Mouse (Mus musculus): ENCODE measurements around the gene Ptprr.

The Ptprr gene

DNA sequence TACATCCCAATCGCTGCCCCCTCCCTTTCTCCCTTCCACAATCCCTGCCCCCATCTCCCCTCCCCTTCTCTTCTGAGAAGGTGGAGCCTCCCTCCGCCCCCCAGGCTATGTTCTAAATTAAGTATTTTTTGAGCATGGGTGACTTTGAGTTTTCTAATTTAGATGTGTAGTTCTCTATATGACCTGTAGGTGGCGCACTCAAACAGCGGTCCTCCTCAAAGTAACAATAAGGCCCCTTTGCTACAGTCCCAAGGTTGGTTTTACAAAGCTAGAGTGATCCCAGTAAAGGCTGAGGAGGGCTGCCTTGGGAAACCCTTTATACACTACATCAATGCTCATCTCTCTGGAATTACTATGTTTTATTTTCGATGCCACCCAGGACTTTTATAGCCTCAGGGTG, 181.0 kb downstream of the Ptprr start:
- no peak for DNase-seq

DNA sequence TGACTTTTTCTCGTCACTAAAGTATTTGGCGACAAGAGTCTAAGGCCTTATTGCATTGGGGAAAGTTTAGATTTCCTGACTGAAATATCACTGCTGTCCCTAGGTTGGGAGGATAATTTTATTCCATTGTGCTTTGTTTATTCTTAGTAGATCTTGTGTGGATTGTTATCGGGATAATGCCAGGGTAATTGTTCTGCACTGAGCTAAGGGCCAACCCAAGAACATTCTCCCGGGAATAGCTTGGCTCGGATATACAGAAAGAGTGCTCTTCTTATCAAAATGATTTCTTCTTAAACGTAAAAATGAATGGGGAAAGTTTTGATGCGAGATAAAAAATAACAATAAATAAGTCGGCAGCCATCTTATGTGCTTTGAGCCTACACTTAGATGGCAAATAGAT, 183.5 kb downstream of the Ptprr start:
- no peak for DNase-seq

DNA sequence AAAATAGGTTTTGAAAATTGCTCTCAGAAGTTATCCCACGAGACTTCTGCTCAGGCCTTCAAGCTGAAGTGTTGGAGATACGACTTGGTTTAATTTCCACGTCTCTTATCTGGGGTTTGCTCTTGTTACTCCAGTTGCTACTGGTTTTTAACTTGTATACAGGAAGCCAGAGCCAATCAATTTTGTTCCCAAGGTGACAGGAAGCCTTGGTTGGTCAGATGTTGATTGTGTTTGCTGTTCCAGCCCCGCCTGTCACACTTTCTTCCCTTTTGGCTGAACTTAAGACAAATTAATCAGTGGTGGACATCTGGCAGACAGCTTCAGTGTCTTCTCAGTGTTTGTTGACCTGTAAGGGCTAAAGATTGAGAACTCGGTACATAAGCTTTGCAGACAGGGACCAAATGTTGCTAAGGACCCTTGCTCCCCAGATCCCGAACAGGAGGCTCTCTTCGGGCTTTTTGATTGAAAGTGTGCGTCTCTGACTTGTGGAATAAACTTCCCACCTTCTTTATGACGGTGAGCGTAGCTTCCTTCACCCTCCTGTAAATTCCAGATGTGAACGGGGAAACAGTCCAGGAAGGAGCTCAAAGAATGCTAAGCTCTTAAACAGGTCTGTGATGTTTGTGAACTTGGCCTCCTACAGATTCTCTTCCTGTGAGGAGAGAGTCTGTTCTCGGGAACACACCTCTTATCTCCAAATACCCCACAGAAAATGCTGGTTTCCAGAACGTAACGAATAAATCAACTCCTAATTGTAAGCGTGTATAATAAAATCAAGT, 187.8 kb downstream of the Ptprr start:
- DNase-seq = peak; percentile 45

- no peak for DNase-seq
Measured at GRCm38 (mm10) chr10:116206449-116206848, 188.4 kb downstream of the Ptprr start.

DNA sequence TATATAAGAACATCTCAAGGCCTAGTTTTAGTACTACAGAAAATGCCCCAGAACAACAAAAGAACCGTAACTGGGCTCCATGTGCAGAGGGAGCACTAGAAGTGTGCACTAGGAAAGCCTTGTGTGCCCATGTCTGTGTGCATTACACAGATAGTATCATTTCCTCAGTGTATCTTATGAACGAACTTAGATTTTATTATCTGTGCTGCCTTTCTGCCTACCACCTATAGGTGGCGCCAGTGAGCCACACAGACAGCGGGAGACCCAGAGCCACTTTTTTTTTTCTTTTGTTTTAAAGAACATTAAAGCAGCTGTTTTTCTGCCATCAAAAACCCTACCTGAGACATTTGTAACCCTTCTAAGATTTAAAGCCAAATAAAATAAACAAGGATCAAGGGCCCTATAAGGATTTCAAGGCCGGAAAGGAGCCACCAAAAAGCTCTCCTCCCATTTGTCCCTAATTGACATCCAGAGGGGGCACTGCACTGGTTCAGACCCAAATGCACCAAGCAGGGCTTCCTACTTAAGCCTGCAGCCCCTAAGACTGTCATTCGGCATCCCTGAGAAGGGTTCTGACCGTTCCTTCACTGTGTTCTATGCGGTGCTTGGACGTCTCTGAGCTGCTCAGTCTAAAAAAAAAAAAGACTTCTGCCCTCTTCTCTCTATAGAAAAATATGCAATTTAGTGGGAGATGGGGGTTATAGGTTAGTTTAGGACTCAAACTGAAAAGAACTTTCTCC, 190.1 kb downstream of the Ptprr start:
- peak; percentile 62 for DNase-seq

DNA sequence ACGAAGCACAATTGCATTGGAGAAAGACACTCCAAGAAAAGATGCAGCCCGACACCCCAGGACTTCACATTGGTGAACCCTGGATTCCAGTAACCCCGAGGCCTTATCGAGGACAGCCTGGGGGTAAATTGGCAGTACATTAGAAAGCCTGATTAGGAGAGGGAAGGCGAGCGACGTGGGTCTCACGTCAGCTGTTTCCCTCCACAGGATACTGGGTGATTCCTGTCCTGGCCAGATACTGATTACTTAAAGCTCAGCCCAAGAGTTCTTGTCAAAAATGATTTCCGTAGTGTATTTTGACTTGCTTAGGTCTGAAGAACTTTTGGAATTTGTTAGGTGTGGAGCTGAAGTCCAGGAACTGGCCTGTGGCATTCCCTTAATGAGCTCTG, 190.7 kb downstream of the Ptprr start:
- DNase-seq = peak; percentile 43

DNA sequence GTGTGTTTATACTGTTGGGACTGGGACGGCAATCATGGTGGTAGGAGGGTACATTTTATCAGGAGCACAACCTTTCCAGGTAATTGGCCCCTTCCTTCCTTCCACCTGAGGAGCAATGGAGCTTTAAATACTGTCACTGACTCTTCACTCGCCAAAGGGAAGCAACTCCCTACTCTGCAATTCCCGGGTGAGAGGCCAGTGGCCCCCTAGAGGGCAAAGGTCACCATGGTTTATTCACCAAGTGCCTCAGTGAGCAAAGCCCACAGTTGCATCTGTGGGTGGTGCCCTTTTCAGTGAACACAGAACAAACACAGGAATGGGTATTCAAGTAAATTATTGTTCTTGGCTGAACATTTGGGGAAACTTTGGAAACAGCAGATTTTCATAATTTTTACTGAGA, 194.1 kb downstream of the Ptprr start:
- DNase-seq = no peak

DNA sequence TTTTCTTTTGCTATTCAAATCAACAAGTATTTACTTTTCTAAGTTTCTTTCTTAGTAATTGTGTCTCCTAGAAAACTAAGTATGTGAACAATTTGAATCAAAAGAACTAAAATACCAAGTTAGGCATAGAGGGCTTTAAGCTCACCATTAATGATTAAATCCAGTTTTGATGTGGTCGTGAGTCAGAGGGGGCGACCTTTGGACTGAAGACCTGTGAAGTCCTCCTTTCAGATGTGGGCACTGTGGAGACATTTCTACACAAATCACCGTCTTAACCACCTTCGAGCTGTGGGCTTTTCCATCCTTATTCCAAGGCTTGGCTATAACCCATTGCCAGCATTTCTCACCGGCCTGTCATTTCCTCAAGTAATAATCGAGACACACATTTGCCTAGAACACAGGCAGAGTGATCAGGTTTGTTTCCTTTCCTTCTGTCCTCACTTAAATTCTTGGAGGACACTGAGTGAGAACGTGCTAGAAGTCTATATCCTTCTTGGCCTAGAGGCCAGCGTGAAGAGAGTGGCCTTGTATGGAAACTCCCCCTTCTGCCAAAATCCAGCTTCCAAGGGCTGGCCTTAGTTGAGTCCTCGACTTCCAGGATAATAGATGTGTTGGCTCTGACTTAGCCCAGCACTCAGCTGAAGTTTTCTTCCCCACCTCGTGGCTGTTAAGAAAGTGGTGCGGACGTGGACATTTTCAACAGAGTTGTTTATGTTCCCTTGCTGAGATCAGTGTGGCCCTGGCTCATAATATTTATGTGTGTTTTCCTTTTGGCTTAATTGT, 202.5 kb downstream of the Ptprr start:
- peak; percentile 62 for DNase-seq

GRCm38 (mm10) chr10:116235299-116235698, 217.3 kb downstream of the Ptprr start:
- no peak for DNase-seq

GRCm38 (mm10) chr10:116242200-116242599, 224.2 kb downstream of the Ptprr start:
- no peak for DNase-seq

DNA sequence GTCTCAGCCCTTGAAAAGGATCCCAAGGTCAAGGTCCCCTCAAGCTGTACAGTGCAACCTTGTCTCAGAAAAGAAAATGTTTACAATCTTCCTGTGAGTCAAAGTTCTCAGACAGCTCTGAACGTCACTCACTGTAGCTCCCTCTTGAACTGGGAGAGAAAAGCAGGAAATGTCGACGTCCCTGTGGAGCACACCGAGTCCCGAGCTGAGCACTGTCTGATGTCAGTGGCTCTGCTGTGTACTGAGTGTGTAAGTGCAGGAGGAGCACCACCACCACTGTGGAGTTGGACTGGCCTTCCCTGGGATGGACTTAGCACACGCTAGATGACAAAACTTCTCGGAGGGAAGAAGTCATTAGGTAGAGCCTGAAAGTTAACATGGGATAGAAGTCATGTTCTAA, 225.4 kb downstream of the Ptprr start:
- DNase-seq = no peak

GRCm38 (mm10) chr10:116245632-116246031, 227.6 kb downstream of the Ptprr start:
- no peak for DNase-seq

DNA sequence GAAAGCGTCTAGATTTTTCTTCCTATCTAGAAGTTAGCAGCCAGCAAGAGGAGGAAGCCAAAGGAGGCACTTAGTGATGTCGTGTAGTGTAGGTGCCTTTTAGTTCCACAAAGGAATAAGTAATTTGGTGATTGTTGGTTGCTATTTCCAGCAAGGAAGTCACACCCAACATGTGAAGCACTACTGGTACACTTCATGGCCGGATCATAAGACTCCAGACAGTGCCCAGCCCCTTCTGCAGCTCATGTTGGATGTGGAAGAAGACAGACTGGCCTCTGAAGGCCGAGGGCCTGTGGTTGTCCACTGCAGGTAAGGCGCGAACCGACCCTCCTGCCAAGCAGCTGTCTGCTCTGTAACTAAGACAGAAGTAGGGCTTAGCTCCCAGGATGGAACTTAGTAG, 234.7 kb downstream of the Ptprr start:
- no peak for DNase-seq

GRCm38 (mm10) chr10:116253972-116254371, 236.0 kb downstream of the Ptprr start:
- no peak for DNase-seq

DNA sequence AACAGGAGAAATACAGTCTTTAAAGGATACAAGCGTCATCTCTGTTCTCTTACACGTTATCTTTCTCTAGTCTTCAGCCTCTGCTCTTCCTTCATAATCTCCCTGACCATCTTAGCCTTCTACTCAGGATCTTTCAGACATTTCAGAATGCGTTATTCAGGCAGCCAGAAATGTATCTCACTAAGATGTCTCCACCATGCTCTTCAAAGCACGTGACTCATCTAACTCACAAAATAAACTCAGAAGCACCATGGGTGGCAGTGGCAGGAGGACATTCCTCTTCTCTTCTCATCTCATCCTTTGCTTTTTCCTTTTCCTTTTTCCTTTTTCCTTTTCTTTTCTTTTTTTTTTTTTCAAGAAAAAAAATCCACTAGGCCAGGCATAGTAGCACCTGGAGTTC, 241.3 kb downstream of the Ptprr start:
- DNase-seq = no peak

- peak; percentile 50 for DNase-seq
Measured at GRCm38 (mm10) chr10:116260658-116261433, 242.8 kb downstream of the Ptprr start.

DNA sequence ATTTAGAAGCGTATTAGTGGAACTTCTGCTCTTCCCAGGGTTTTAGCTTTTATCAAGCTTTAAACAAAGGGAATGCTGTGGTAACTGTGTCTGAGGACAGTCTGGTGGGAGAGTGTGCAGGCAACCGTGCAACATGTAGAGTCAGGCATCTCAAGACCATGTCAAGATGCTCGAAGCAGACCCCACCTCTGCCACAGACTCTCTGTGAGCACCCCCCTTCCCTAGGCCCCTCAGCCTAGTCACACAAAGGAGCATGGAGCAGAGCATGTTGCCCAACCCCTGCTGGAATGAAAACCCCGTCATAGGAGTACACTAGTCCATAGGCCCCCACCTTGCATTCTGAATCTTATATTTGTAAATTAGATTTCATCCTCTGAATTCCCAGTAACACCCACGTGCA, 243.5 kb downstream of the Ptprr start:
- DNase-seq = no peak

GRCm38 (mm10) chr10:116264521-116264920, 246.5 kb downstream of the Ptprr start:
- no peak for DNase-seq

- DNase-seq = peak; percentile 68
Measured at GRCm38 (mm10) chr10:116266561-116267433, 248.8 kb downstream of the Ptprr start.

DNA sequence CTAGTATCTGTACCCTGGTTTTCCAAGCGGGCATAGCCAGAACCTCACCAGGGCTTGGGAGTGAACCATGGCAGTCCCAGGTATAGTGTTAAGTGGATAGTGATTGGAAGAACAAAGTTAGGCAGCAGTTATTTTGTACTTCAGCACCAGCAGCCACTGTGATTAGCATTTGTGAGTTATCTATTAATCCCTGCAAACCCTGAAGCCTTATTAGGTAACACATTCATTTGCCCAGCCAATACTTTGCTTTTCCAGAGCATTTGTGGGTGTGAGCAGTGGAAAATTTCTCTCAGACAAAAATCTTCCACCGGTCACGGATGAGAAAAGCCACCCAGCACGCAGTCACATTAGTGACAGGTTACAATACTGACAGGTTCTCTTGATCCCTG, 249.4 kb downstream of the Ptprr start:
- DNase-seq = peak; percentile 65

GRCm38 (mm10) chr10:116268343-116268742, 250.3 kb downstream of the Ptprr start:
- no peak for DNase-seq

All from kidney, adult 18-20 months (tissue).